Mouse (Mus musculus): ENCODE measurements around the gene Slc6a11.

DNA sequence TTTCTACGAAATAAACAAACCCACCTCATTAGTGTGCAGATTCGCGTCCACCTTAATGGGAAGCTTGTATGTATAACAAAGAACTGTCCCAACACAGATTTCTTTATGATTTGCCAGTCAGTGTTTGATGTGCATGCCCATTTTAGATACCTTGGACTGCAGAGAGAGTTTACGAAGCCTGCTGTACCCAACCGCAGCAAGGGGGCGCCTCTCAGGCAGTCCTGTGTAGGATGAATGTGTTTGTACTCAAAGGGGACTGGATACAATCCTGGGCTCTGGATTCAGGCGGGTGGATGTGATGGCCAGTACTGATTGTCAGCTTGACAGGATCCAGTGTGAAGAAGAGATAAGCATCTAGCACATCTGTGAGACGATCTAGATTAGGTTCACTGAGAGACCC lies 144.8 kb downstream of the Slc6a11 start:
- TF ChIP-seq EP300 (IDR thresholded peaks at IDR 0.05) (no peak), CTCF (IDR thresholded peaks at IDR 0.05) (peak; percentile 25; the same call in 1 of the 2 replicates)

All from lung, postnatal 0 days (tissue).